Mouse (Mus musculus) ovary, adult 18-20 months (tissue): ENCODE measurements around the gene Cyp2w1.

Experiments used
- DNase-seq: peaks from one replicate; pipeline ENCODE4 v3.0.0; 2022; ENCODE audit warnings: low spot score, mixed read lengths

The Cyp2w1 gene

DNA sequence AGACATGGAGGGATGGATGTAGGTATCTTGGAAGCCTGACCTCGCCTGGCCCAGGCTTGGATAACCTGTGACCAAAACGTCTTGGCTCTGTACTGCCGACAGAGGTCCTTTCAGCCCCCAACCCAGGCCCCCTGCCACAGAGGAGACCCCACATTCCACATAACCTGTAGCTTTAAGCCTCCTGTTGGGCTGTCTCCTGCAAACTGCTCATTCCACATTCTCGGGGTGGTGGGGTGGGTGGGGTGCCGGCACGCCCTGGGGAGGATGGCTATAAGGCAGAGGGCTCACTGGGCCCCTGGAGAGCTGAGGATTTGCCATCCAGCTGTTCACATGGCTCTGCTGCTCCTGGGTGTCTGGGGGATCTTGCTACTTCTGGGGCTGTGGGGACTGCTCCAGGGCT, at the start of gene Cyp2w1:
TSS of gene Cyp2w1 (plus strand) at position 301 of the 400 bp plus-strand sequence.
- no peak for DNase-seq

- no peak for DNase-seq
Observed at GRCm38 (mm10) chr5:139303646-139304061, 48.8 kb upstream of the Cyp2w1 start.

GRCm38 (mm10) chr5:139309946-139310345, 42.5 kb upstream of the Cyp2w1 start:
- no peak for DNase-seq

- DNase-seq: no peak
Observed at GRCm38 (mm10) chr5:139310477-139310876, 41.9 kb upstream of the Cyp2w1 start.

DNA sequence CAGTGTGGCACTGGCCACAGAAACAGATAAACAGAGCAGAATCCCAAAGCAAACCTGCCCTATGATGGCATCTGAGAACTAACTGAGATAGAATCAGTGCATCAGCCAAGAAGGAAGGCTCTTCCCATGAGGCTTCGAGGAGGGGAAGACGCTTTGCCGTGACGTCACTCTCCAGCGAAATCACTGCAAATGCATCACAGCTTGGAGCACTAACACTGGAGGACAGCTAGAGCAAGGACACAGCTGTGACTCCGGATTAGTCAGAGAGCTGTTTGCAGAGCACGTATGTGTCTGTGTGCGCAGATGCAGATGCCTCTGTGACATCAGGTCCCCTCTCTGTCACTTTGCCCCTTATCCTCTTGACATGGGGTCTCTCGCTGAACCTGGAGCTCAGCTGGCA, 40.6 kb upstream of the Cyp2w1 start:
- no peak for DNase-seq

DNA sequence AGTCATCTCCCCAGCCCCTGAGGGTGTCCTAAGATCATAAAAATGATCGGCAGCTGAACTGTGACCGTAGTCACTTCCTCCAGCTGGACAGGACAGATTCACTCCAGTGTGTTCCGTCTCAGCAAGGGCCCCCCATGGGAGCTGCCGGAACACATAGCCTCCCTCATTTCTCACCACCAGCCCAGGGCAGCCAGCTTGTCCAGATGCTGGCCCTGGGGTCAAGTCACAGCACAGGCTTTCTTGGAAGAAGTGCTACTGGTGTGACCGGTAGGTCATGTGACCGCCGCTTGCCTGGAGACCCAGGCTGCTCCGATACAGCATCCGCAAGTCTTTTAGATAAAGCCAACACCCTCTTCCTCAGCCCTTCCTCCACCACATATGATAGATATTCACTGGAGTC, 38.9 kb upstream of the Cyp2w1 start:
- no peak for DNase-seq

- no peak for DNase-seq
Observed at GRCm38 (mm10) chr5:139314941-139315642, 37.3 kb upstream of the Cyp2w1 start.

- no peak for DNase-seq
Observed at GRCm38 (mm10) chr5:139316982-139317675, 35.3 kb upstream of the Cyp2w1 start.

DNA sequence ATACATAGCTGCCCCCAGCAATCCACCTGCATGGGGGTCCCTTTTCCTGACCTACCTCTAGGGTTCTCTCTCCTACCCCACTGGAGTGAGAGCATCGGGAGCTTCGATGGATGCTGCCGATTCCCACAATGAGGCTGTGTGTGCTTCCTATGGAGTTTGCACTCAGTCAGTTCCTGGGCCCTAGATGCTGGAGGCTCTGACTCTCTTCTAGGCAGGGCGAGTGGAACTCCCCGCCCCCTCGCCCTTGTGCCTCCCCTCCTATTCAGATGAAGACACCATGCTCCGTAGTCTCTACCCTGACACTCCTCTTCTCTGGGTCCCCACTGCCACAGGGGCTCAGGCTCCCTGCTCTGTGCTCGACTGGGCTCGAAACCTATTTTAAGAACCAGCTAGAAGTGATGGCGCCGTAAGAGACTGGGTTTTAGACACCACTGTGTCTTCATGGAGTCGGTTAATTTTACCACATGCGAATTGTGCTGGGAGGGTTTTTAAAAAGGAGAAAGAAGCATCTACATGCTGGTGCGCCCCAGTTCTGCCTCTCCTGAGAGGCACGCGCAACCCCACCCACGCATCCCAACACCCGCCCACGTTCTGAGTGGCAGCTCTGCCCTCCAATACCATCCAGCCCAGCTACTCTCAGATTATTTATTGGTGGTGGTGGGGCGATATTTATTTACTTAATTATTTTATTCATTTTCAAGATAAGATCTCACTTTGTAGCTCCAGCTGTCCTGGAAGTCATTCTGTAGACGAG, 34.5 kb upstream of the Cyp2w1 start:
- DNase-seq: no peak

DNA sequence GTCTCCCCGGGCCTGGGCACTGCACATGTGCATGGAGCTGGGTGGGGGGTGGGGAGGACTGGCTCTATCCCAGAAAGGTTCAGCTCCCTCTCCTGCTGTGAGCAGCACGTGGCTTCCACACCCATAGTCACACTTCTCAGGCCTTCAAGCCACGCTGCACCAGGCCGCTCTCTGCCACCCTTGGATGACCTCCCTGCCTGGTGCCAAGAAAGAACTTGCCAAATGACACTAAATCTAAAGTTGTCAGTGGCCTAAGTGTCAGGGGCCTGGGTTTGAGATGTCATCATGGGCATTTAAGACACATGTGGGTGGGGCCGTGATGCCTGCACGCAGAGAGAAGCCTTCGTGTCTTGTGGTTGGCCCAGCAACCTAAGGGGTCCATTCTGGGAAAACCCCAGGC, 32.0 kb upstream of the Cyp2w1 start:
- no peak for DNase-seq

GRCm38 (mm10) chr5:139321331-139321730, 31.1 kb upstream of the Cyp2w1 start:
- no peak for DNase-seq

DNA sequence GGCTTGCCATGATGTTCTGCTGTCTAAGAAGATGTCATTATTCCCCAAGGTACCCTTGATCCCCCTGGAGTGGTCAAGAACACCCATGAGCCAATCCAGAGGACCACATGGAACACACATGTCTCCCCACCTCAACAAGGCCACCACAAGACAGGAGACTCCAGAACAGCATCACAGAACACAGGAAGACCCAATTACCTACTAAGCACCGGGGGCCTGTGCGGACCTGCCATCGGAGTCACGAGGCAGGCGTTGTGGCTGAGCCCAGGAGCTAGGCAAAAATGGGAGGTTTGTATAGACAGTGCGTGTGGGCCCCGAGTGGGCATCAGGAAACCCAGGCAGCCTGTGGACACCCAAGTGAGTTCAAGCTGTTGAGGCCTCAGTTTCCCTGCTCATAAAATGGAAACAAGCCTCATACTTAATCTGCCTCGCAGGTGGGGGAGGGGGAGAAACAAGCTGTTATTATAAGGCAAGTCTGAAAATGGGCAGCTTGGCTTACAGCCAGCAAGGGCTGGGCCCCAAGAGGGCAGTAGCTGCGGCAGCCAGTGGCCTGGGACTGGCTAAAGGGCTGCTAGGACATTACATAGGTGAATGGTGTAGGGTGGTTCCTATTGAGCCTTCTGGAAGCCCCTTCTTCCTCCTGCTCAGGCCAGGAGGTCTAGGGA, 29.0 kb upstream of the Cyp2w1 start:
- DNase-seq: no peak

DNA sequence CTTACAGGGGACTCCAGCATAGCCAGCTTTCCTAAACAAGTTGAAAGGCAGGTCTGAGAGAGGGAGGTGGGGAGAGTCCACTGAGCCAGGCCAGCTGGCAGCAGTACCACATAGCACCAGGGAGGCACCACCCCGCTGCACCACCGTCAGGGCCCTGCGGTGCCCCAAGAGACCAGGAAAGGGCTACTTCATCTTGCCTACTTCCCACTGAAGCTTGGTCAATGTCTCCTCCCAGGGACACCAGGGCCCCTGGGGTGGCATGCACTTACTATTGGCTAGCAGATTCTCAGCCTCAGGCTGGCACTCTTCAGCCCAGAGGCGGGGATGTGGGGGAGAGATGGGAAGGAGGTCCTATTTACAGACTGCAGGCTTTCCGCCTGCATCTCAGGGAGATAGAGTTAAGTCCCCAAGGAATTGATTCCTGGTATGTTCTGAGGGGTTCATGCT, 28.3 kb upstream of the Cyp2w1 start:
- DNase-seq: no peak

DNA sequence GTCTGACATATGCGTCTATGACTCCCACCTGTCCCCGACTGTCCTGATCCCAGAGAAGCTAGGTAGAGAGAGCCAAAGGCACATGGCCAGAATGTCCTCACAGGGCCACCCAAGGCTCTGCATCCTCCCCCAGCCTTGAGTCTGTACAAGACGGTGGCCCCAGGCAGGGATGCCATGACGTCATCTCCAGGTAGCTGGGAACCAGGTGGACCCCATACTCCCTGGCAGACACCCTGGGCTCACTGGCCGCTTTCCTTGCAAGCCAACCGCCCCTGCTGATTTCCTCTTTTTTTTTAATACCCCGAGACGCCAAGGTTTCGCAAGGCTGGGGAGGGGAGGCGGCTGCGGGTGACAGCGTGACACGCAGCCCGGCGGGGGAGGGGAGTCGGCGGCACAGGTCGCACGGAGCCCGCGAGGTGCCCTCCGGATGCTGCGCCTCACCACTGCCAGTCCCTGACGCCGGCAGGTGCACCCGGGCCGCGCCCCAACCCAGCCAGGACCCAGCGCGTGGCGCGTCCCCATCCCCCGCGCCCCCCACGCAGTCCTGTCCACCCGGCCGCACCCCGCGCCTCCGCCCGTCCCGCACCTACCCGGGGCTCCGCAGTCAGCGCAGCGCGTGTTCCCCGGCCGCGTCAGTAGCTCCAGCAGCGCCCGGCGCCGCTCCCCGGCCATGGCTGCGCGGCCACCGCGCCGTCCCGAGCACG, 27.6 kb upstream of the Cyp2w1 start:
- DNase-seq: no peak

DNA sequence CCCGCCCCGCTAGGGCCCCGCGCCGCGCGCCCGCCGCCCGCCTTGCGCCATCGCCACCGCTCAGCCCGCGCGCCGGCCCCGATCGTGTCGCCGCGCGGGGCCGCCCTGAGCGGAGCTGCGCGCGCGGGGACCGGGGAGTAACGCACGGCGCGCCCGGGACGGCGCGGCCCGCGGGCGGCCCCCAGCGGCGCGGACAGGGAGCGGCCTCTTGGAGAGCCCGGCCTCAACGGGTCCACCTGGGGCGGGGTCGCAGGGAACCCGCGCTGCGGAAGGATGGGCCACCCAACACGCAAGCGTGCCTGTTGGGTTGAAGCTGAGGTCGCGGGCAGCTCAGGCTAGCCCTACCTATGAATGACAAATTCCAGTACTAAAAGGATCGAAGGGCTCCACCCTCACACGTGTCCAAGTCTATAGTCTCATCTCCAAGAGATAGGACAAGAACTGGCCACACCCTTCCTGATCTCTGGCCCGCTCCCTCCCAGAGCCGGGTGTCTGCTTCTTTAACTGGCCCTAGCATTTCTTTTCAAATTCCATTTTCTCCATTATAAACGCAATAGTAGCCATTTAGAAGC, 26.9 kb upstream of the Cyp2w1 start, which contains the start of gene Adap1:
TSS of gene Adap1 (minus strand) at position 228 of the 572 bp plus-strand sequence.
- no peak for DNase-seq

- DNase-seq: no peak
Observed at GRCm38 (mm10) chr5:139326111-139326696, 26.2 kb upstream of the Cyp2w1 start.

- DNase-seq: no peak
Observed at GRCm38 (mm10) chr5:139326986-139327633, 25.3 kb upstream of the Cyp2w1 start.

DNA sequence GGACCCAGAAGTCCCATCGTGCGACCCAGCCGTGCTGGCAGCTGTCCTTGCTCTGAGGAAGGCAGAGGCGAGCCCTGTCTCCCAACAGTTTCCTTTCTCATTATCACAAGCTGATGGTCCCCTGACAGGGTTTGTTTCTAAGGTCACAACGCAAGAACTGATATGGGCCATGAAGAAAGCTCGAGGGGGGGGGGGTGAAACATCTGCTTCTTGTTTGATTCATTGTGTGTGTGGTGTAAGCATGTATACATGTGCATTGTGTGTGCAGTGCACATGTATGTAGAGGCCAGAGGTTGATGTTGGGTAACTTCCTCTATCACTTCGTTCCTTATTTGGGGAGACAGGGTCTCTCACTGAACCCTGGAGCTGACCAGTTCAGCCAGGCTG, 24.8 kb upstream of the Cyp2w1 start:
- DNase-seq: no peak

DNA sequence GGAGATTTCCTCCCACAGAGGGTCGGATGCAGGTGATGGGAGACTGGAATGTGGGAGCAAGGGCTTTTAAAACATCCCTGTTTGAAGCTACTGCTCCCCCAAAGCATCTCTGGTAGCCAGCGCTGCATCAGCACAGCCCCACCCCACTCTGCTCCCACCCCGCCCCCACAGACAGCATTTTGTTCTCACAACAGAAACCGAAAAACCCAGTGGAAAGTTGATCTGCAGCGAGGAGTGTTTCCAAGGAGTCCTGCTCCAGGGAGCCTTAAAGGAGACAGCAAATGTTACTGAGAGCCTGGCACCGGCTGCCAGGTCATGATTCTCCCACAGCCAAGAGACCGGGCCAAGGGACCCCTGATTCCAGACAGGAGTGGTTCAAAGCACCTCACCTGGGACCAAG, 21.7 kb upstream of the Cyp2w1 start:
- no peak for DNase-seq

DNA sequence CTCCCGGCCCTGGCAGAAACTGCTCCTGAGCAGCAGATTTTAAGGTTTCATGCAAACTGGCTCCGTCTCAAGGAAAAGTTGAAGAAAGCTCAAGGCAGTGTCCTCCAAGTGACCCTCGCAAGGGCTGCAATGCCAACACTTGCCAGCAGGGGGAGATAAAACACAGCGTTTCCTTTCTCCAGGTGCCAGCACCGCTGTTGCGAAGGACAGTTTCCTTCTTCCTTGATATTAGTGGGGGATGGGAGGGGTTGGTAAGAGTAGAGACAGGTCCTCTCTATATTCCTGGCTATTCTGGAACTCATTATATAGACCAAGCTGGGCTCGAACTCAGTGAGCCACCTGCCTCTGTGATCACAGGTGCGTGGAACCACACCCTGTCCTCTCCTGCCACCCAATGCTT, 20.7 kb upstream of the Cyp2w1 start:
- DNase-seq: no peak
